Mouse (Mus musculus) testis, adult 2 months (tissue): ENCODE measurements around the gene Psmd11. TPM values are rescaled to one million over a fixed set of nuclear protein-coding genes. Genes with fewer than 3 reads are reported as not detected.

Experiments
- H3K27ac ChIP-seq: fragments of 200-500 bp; 2 replicates; pipeline ENCODE4 v1.5.1; 2012; ENCODE audit warnings: low read depth, low read length; ENCODE audit not compliant: control insufficient read depth, insufficient read depth
- H3K27me3 ChIP-seq: fragments of 200-500 bp; 2 replicates; pipeline ENCODE4 v1.6.1; 2012; ENCODE audit warnings: mild to moderate bottlenecking, low read length, moderate library complexity; ENCODE audit not compliant: control insufficient read depth, insufficient read depth
- H3K36me3 ChIP-seq: fragments of 200-500 bp; 2 replicates; pipeline ENCODE4 v1.6.1; 2012; ENCODE audit warnings: mild to moderate bottlenecking, low read length; ENCODE audit not compliant: control insufficient read depth, insufficient read depth
- H3K4me1 ChIP-seq: fragments of 200-500 bp; 2 replicates; pipeline ENCODE4 v1.6.1; 2012; ENCODE audit warnings: low read length; ENCODE audit not compliant: control insufficient read depth, insufficient read depth
- H3K4me3 ChIP-seq: fragments of 200-500 bp; 2 replicates; pipeline ENCODE4 v1.5.1; 2012; ENCODE audit warnings: low read depth, mild to moderate bottlenecking, low read length, moderate library complexity, mixed read lengths; ENCODE audit not compliant: control insufficient read depth
- CTCF ChIP-seq: fragments of 200-500 bp; IDR thresholded peaks from 2 replicates; pipeline ENCODE4 v1.5.1; 2012; ENCODE audit warnings: low read depth, mild to moderate bottlenecking, inconsistent platforms, low read length, moderate library complexity; ENCODE audit not compliant: control insufficient read depth, insufficient read depth, insufficient replicate concordance
- POLR2A ChIP-seq: fragments of 200-500 bp; IDR thresholded peaks from 2 replicates; pipeline ENCODE4 v1.6.1; 2012; ENCODE audit warnings: low read depth, mild to moderate bottlenecking, inconsistent platforms, low read length, moderate library complexity; ENCODE audit not compliant: control insufficient read depth
- polyA plus RNA-seq: library from polyadenylated mRNA; depleted of rRNA; stranded (reverse); fragments of >200 nt; gene quantifications from 2 replicates; pipeline ENCODE4 v1.2.3, GENCODE M21; 2012

Gene Psmd11
- polyA plus RNA-seq, 1 experiment: 61.4 TPM

GRCm38 (mm10) chr11:80493186-80493585, 64.8 kb downstream of the Psmd11 start:
- H3K4me3 ChIP-seq: no peak overlapping the region
- no peaks in the 10 kb centered on the region for H3K27me3 ChIP-seq
- no peaks in the 10 kb centered on the region; the same call in 1 of the 2 replicates for H3K4me1 ChIP-seq
- H3K27ac ChIP-seq: no peak overlapping the region
- H3K36me3 ChIP-seq: no peaks in the 10 kb centered on the region
- TF ChIP-seq CTCF (no peak), POLR2A (no peak)

DNA sequence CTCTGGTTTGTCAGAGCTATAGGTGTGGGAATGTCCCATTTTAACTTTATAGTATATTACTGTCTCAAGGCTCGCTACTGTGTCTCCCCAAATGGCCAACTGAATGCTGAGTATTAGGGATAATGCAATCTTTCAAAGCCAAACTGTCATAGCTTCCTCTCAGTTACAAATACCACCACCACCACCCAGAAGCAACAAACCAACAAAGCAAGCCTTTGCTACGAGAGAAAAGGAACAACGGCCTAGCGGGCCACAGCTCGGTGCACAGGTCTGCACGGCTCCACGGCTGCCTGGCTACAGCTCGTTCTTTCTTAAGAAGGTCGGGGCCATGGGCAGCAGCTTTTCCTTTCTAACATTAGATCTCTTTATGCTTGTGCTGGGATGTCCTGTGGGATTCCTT, 66.4 kb downstream of the Psmd11 start:
- Histone ChIP-seq H3K27ac (no peak overlapping the region), H3K4me3 (no peak overlapping the region), H3K27me3 (no peaks in the 10 kb centered on the region), H3K4me1 (no peaks in the 10 kb centered on the region), H3K36me3 (no peaks in the 10 kb centered on the region)
- TF ChIP-seq POLR2A (no peak), CTCF (no peak)

DNA sequence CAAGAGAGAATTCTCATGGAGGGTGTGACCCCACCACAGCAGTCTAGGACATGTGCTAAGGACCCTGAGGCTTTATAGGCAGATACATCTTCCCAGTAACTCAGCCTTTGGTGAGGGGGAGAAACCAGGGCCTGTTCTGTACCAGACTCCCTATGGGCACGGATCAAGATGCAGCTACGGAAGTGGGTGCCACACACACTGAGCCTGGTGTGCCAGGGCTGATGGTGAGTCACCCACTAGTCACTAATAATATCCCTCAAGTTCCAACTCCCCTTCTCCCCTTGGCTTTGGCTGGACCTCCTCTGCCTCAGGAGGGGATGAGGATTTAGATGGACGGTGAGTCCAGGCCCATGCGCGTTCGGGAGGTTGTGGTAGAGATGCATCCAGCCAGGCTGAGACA, 67.6 kb downstream of the Psmd11 start:
- H3K4me1 ChIP-seq: no peaks in the 10 kb centered on the region
- H3K4me3 ChIP-seq: no peak overlapping the region
- TF ChIP-seq POLR2A (no peak), CTCF (no peak)
- H3K36me3 ChIP-seq: no peaks in the 10 kb centered on the region
- no peaks in the 10 kb centered on the region for H3K27me3 ChIP-seq
- H3K27ac ChIP-seq: no peak overlapping the region

DNA sequence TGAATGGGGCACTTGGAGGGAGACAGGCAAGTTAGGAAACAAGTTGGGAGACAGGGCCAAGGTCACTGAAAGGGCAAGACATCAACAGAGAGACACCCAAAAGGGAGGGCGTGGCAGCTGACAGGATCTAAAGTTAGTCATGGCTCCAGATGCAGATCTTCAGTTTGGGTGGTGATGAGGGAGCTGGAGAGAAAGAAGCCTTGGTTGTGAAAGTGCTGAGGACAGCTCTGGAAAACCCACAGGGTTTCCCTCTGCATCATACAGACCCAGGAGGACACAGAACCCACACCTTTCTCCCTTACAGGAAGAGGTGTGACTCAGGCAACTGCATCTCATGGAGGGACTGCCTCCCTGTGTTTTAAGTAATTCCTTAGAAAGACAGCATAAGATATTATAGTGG, 68.2 kb downstream of the Psmd11 start:
- no peak for TF ChIP-seq POLR2A
- no peaks in the 10 kb centered on the region for H3K27me3 ChIP-seq
- no peaks in the 10 kb centered on the region for H3K36me3 ChIP-seq
- H3K27ac ChIP-seq: no peak overlapping the region
- H3K4me1 ChIP-seq: no peaks in the 10 kb centered on the region
- H3K4me3 ChIP-seq: no peak overlapping the region

GRCm38 (mm10) chr11:80497225-80497919, 69.0 kb downstream of the Psmd11 start:
- no peaks in the 10 kb centered on the region for H3K27me3 ChIP-seq
- H3K27ac ChIP-seq: no peak overlapping the region
- no peaks in the 10 kb centered on the region for H3K36me3 ChIP-seq
- no peak for TF ChIP-seq CTCF
- TF ChIP-seq POLR2A: no peak
- H3K4me1 ChIP-seq: no peaks in the 10 kb centered on the region
- no peak overlapping the region for H3K4me3 ChIP-seq

- H3K27ac ChIP-seq: no peak overlapping the region
Observed at GRCm38 (mm10) chr11:80498328-80499070, 70.1 kb downstream of the Psmd11 start.

DNA sequence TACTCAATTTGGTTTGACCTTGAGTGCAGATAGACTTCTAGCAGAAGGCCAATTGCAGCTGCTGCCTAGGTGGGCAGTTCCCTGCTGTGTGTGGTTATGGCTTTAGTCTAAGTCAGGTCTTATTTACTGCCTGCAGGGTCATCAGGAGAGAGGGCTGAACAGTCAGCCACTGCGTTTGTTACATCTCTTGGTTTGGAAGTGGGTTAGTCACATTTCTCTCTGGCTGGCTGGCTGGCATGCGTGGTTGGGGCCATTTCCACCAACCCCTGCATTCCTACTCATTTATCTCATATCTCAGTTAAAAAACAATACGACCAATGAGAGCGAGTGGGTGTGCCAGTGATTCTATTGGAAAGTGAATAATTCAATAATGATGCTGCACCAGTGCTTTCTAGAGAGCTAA, 71.1 kb downstream of the Psmd11 start:
- Histone ChIP-seq H3K27me3 (no peaks in the 10 kb centered on the region), H3K27ac (no peak overlapping the region), H3K36me3 (no peaks in the 10 kb centered on the region), H3K4me1 (peaks cover 3% of the 10 kb centered on the region), H3K4me3 (no peak overlapping the region)
- TF ChIP-seq CTCF (no peak), POLR2A (no peak)

More at GRCm38 (mm10) chr11:80498328-80499070, 70.1 kb downstream of the Psmd11 start:
- Histone ChIP-seq H3K36me3 (no peaks in the 10 kb centered on the region), H3K27me3 (no peaks in the 10 kb centered on the region), H3K4me3 (no peak overlapping the region), H3K4me1 (no peaks in the 10 kb centered on the region)
- TF ChIP-seq POLR2A (no peak), CTCF (no peak)
